Mouse (Mus musculus) embryonic fibroblast, embryonic 13.5 days (primary cell): ENCODE measurements around the gene Ap1s1. TPM values are rescaled to one million over a fixed set of nuclear protein-coding genes. Genes with fewer than 3 reads are reported as not detected.

Source experiments
- H3K27ac ChIP-seq: 2 replicates; pipeline ENCODE4 v1.5.1; 2012; ENCODE audit warnings: low read length, control low read depth, inconsistent platforms; ENCODE audit not compliant: insufficient read depth
- H3K4me1 ChIP-seq: 2 replicates; pipeline ENCODE4 v1.6.1; 2011; ENCODE audit warnings: low read length; ENCODE audit not compliant: control insufficient read depth, insufficient read depth
- H3K4me3 ChIP-seq: 2 replicates; pipeline ENCODE4 v1.5.1; 2011; ENCODE audit warnings: mild to moderate bottlenecking, control low read depth, low read length; ENCODE audit not compliant: insufficient read depth
- CTCF ChIP-seq: IDR thresholded peaks from 2 replicates; pipeline ENCODE4 v1.5.1; 2011; ENCODE audit warnings: mild to moderate bottlenecking, control low read depth, low read length, moderate library complexity, borderline replicate concordance; ENCODE audit not compliant: insufficient read depth
- POLR2A ChIP-seq: IDR thresholded peaks from 2 replicates; pipeline ENCODE4 v1.6.1; 2011; ENCODE audit warnings: low read depth, mild to moderate bottlenecking, control low read depth, low read length, moderate library complexity
- polyA plus RNA-seq: library from polyadenylated mRNA; stranded (reverse); fragments of >200 nt; gene quantifications from 2 replicates; pipeline ENCODE4 v1.2.4, GENCODE M21; 2011; ENCODE audit warnings: low read depth; ENCODE audit not compliant: missing spikeins, insufficient read length

Ap1s1 gene
- polyA plus RNA-seq, 1 experiment = 149 TPM

- H3K4me1 ChIP-seq = peaks cover 7% of the 10 kb centered on the region; the same call in 1 of the 2 replicates
- TF ChIP-seq CTCF (no peak), POLR2A (no peak)
- no peak overlapping the region for H3K27ac ChIP-seq
- H3K4me3 ChIP-seq = peak overlapping the region; percentile 33
Measured at GRCm38 (mm10) chr5:137029643-137030415, 16.1 kb downstream of the Ap1s1 start.

- no peak overlapping the region for H3K27ac ChIP-seq
- H3K4me1 ChIP-seq = peaks cover 7% of the 10 kb centered on the region; the same call in 1 of the 2 replicates
- peak overlapping the region; percentile 33; the same call in 1 of the 2 replicates for H3K4me3 ChIP-seq
- TF ChIP-seq CTCF (no peak), POLR2A (no peak)
Measured at GRCm38 (mm10) chr5:137029273-137029585, 16.7 kb downstream of the Ap1s1 start.

DNA sequence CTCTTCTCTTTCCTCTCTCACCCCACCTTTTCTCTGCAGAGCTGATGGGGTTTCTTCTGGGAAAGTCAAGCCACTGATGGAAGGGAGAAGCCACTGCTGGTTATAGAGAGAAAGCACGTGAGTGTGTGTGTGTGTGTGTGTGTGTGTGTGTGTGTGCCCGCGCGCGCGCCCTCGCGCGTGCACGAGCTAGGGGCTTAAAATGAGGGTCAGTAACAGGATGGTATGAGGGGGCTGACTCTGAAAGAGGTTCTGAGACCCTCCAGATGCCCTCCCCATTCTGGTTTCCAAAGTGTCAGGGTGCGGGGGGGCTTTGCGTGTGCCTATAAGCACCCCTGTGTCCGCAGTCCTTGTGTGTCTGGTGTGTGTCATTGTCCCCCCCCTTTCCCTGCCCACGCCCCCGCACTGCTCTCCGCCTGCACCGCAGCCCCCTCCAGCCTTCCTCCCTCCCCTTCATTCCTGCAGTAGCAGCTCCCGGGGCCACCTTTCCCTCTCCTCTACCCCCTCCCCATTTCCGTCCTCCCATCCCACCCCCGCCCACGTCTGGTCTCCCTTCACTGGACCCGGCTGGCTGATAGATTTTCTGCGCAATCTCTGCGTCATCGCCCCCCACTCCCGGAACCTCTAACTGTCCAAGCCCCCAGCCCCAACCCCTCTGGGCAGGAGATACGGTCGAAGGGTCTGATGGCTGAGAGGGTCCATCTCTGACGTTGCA is 17.2 kb downstream of the Ap1s1 start:
- no peak overlapping the region for H3K27ac ChIP-seq
- no peak for TF ChIP-seq CTCF
- TF ChIP-seq POLR2A = no peak
- H3K4me3 ChIP-seq = no peak overlapping the region
- H3K4me1 ChIP-seq = peaks cover 7% of the 10 kb centered on the region; the same call in 1 of the 2 replicates

DNA sequence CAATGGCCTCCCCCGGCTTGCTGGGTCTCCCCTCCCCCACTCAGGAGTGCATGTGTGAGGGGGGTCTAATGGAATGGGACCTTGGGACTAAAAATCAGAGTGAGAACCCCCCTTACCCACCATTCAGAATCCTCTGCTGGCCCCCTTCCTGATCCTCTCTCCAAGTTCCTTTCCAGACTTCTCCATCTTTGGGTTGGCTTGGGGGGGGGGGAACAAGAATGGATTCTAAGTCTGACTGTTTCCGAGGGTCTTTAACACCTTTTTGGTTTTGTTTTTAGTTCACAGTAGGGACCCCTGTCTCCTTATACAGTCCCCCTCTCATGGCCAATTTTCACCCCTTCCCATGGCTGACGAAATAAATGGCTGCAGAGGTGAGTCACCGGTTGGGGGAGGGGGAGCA is 19.8 kb downstream of the Ap1s1 start, which contains the start of gene Vgf:
Vgf (plus strand) TSS at position 301 of the 400 bp plus-strand sequence.
- Histone ChIP-seq H3K4me1 (0 out of 2 replicates have a peak, but pooled peaks cover 4% of the 10 kb centered on the region), H3K4me3 (no peak within 1 kb of the TSS), H3K27ac (no peak within 1 kb of the TSS)
- no peak for TF ChIP-seq CTCF

GRCm38 (mm10) chr5:137025132-137025531 is 20.8 kb downstream of the Ap1s1 start:
- Histone ChIP-seq H3K4me1 (0 out of 2 replicates have a peak, but pooled peaks cover 4% of the 10 kb centered on the region), H3K27ac (no peak overlapping the region), H3K4me3 (no peak overlapping the region)
- TF ChIP-seq CTCF = peak; percentile 98
- TF ChIP-seq POLR2A = no peak

- H3K4me3 ChIP-seq = no peak overlapping the region
- no peak overlapping the region for H3K27ac ChIP-seq
- 0 out of 2 replicates have a peak, but pooled peaks cover 1% of the 10 kb centered on the region for H3K4me1 ChIP-seq
- TF ChIP-seq CTCF (no peak), POLR2A (no peak)
Measured at GRCm38 (mm10) chr5:137024318-137024717, 21.6 kb downstream of the Ap1s1 start.

DNA sequence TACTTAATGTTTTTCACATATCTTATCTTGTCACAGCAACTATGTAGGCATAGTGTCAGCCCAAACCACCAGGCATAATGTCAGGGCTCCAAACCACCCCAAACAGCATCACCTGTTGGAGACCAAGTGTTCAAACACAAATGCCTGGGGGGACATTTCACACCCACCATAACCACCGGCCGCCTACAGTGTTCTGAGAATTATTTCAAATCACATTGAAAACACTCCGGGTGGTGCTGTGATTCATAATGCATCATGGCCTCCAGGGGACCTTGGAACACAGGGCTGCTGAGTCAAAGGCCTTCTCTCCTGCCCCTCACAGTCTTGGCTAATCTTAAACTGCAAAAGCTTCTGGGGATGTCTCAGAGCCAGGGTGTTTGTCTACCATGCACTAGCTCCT is 30.0 kb downstream of the Ap1s1 start:
- peaks cover 9% of the 10 kb centered on the region for H3K4me1 ChIP-seq
- H3K4me3 ChIP-seq = no peak overlapping the region
- peak overlapping the region; percentile 78 for H3K27ac ChIP-seq
- TF ChIP-seq POLR2A (no peak), CTCF (no peak)

- TF ChIP-seq CTCF = no peak
- no peak for TF ChIP-seq POLR2A
- Histone ChIP-seq H3K4me3 (no peak overlapping the region), H3K27ac (peak overlapping the region; percentile 2; the same call in 1 of the 2 replicates), H3K4me1 (peaks cover 9% of the 10 kb centered on the region)
Measured at GRCm38 (mm10) chr5:137012401-137012950, 33.5 kb downstream of the Ap1s1 start.

DNA sequence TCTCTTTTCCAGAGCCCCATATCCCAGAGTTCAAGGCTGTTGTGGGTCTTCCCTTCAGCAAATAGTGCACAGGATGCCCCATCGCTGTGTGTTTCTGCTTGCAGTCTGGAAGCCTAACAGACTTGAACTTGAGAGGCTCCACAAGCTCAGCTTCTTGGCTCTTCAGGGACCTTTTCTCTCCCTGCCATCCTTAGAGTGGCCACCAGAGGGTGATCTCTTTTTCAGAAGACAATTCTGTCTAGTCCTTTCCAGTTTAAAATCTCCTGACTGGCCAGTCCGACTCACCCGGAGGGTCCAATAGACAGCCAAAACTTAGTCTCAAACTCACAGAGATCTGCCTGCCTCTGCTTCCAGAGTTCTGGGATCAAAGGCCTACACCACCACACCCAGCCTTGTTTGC is 35.9 kb downstream of the Ap1s1 start:
- TF ChIP-seq CTCF = no peak
- no peak for TF ChIP-seq POLR2A

GRCm38 (mm10) chr5:137007276-137007675 is 38.7 kb downstream of the Ap1s1 start:
- H3K4me1 ChIP-seq = no peaks in the 10 kb centered on the region
- TF ChIP-seq POLR2A = no peak
- no peak for TF ChIP-seq CTCF
- H3K4me3 ChIP-seq = no peak overlapping the region
- no peak overlapping the region for H3K27ac ChIP-seq

More for the DNA sequence above, 35.9 kb downstream of the Ap1s1 start:
- H3K4me3 ChIP-seq = no peak overlapping the region
- H3K27ac ChIP-seq = no peak overlapping the region
- H3K4me1 ChIP-seq = peaks cover 5% of the 10 kb centered on the region

GRCm38 (mm10) chr5:137000612-137001011 is 45.3 kb downstream of the Ap1s1 start:
- no peak overlapping the region for H3K4me3 ChIP-seq
- H3K27ac ChIP-seq = no peak overlapping the region
- no peaks in the 10 kb centered on the region for H3K4me1 ChIP-seq
- TF ChIP-seq CTCF = no peak
- TF ChIP-seq POLR2A = no peak
